Mouse (Mus musculus): Measurements from ENCODE around the gene Ankrd34a. TPM values are rescaled to one million over a fixed set of nuclear protein-coding genes. Genes with fewer than 3 reads are reported as not detected.

Ankrd34a gene
- polyA plus RNA-seq, 1 experiment from 2014 or later = 21.0 TPM

- no peak for ATAC-seq (ENCODE audit: low FRiP score)
- no peaks in the 10 kb centered on the region for H3K27me3 ChIP-seq (replicated peaks)
- peaks cover 15% of the 10 kb centered on the region for H3K36me3 ChIP-seq
- 73% methylated on average over 10 of the region's 10 CpGs for WGBS
- no peak overlapping the region for H3K4me3 ChIP-seq (replicated peaks)
- H3K9ac ChIP-seq (replicated peaks) = no peak overlapping the region
- H3K4me2 ChIP-seq = no peak overlapping the region
- no peaks in the 10 kb centered on the region for H3K9me3 ChIP-seq (replicated peaks)
- peaks cover 31% of the 10 kb centered on the region for H3K4me1 ChIP-seq
- peak overlapping the region; percentile 45; the same call in 1 of the 2 replicates for H3K27ac ChIP-seq (replicated peaks)
Observed at GRCm38 (mm10) chr3:96563911-96564632, 32.4 kb upstream of the Ankrd34a start.

DNA sequence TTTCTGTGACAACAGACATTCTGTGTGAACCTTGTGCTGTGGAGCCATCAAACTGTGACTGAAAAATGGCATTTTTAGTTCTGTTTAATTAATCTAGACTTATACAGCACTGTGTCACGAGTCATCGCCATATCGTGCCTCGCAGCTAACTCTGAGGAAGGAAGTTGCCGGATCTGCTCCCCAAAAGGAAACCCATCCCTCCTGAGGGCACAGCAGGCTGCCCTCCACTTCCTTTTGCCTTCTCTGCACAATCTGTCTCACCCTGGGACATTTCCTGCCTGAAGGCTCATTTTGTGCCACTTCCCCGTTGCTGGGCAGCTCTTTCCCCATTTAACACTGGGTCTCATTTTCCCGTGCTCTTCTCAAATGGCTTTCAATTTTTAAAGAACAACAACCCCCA, 31.8 kb upstream of the Ankrd34a start:
- Histone ChIP-seq H3K36me3 (peaks cover 15% of the 10 kb centered on the region), H3K27ac (replicated peaks) (0 out of 2 replicates have a peak overlapping the region, but pooled peaks have one; percentile 45), H3K27me3 (replicated peaks) (no peaks in the 10 kb centered on the region)

DNA sequence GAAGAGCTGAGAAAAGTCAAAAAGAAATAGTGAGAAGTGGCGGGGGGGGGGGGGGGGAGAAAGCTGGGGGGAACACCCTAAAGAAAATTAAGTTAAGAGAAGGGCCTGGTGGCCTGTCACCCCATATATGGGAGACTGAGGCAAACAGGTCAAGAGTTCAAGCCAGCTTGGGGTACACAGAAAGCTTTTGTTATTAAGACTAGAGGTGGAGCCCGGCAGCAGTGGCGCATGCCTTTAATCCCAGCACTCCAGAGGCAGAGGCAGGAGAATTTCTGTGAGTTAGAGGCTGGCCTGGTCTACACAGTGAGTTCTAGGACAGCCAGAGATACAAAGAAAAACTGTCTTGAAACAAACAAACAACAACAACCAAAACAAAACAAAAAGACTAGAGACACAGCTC, 31.3 kb upstream of the Ankrd34a start:
- no peak overlapping the region for H3K9ac ChIP-seq (replicated peaks)
- H3K9me3 ChIP-seq (replicated peaks) = no peaks in the 10 kb centered on the region
- ATAC-seq (ENCODE audit: low FRiP score) = no peak
- H3K27ac ChIP-seq (replicated peaks) = no peak overlapping the region
- peaks cover 21% of the 10 kb centered on the region for H3K4me1 ChIP-seq
- no peak overlapping the region for H3K4me3 ChIP-seq (replicated peaks)
- WGBS = 83% methylated on average over 3 of the region's 3 CpGs
- H3K4me2 ChIP-seq = no peak overlapping the region
- H3K27me3 ChIP-seq (replicated peaks) = no peaks in the 10 kb centered on the region
- peaks cover 12% of the 10 kb centered on the region for H3K36me3 ChIP-seq

More for the DNA sequence above, 31.8 kb upstream of the Ankrd34a start:
- Histone ChIP-seq H3K4me2 (no peak overlapping the region), H3K9ac (replicated peaks) (no peak overlapping the region), H3K4me1 (peaks cover 25% of the 10 kb centered on the region), H3K4me3 (replicated peaks) (no peak overlapping the region), H3K9me3 (replicated peaks) (no peaks in the 10 kb centered on the region)
- ATAC-seq (ENCODE audit: low FRiP score) = no peak
- 67% methylated on average over 7 of the region's 7 CpGs for WGBS

GRCm38 (mm10) chr3:96566661-96567450, 29.6 kb upstream of the Ankrd34a start:
- H3K36me3 ChIP-seq = no peaks in the 10 kb centered on the region
- H3K9me3 ChIP-seq (replicated peaks) = no peaks in the 10 kb centered on the region
- WGBS = 88% methylated on average over 8 of the region's 8 CpGs

GRCm38 (mm10) chr3:96568605-96569004, 27.8 kb upstream of the Ankrd34a start:
- 70% methylated on average over 8 of the region's 8 CpGs for WGBS
- no peaks in the 10 kb centered on the region for H3K4me1 ChIP-seq
- no peaks in the 10 kb centered on the region for H3K9me3 ChIP-seq (replicated peaks)
- H3K27ac ChIP-seq (replicated peaks) = no peak overlapping the region
- ATAC-seq (ENCODE audit: low FRiP score) = no peak
- H3K4me3 ChIP-seq (replicated peaks) = no peak overlapping the region
- no peak overlapping the region for H3K4me2 ChIP-seq
- no peaks in the 10 kb centered on the region for H3K27me3 ChIP-seq (replicated peaks)
- H3K36me3 ChIP-seq = no peaks in the 10 kb centered on the region
- H3K9ac ChIP-seq (replicated peaks) = no peak overlapping the region

More at GRCm38 (mm10) chr3:96566661-96567450, 29.6 kb upstream of the Ankrd34a start:
- H3K4me2 ChIP-seq = no peak overlapping the region
- H3K4me1 ChIP-seq = peaks cover 5% of the 10 kb centered on the region; the same call in 1 of the 2 replicates
- ATAC-seq (ENCODE audit: low FRiP score) = no peak
- H3K27me3 ChIP-seq (replicated peaks) = no peaks in the 10 kb centered on the region
- no peak overlapping the region for H3K4me3 ChIP-seq (replicated peaks)
- no peak overlapping the region for H3K9ac ChIP-seq (replicated peaks)
- no peak overlapping the region for H3K27ac ChIP-seq (replicated peaks)

DNA sequence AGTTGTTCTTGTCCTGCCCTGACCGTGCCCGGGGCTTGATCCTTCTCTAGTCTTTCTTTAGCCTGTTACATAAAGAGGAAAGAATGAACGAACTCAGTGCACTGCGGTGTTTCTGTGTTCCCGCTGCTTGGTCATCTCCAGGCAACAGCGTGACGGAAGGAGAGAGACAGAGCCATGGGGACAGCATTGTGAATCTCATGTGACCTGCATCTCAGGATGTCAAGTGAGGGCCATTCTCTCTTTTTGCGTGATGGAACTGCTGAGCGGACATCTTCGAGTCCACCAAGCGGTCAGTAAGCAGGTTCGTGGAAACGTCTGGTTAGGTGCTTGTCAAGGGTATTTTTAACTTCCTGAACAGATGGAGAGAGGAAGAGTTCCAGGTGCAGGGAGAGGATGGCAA, 26.9 kb upstream of the Ankrd34a start:
- no peak overlapping the region for H3K27ac ChIP-seq (replicated peaks)
- ATAC-seq (ENCODE audit: low FRiP score) = no peak
- H3K9me3 ChIP-seq (replicated peaks) = no peaks in the 10 kb centered on the region
- H3K27me3 ChIP-seq (replicated peaks) = no peaks in the 10 kb centered on the region
- H3K36me3 ChIP-seq = no peaks in the 10 kb centered on the region
- H3K4me1 ChIP-seq = no peaks in the 10 kb centered on the region
- H3K9ac ChIP-seq (replicated peaks) = no peak overlapping the region
- H3K4me2 ChIP-seq = no peak overlapping the region
- WGBS = 87% methylated on average over 13 of the region's 13 CpGs
- no peak overlapping the region for H3K4me3 ChIP-seq (replicated peaks)

DNA sequence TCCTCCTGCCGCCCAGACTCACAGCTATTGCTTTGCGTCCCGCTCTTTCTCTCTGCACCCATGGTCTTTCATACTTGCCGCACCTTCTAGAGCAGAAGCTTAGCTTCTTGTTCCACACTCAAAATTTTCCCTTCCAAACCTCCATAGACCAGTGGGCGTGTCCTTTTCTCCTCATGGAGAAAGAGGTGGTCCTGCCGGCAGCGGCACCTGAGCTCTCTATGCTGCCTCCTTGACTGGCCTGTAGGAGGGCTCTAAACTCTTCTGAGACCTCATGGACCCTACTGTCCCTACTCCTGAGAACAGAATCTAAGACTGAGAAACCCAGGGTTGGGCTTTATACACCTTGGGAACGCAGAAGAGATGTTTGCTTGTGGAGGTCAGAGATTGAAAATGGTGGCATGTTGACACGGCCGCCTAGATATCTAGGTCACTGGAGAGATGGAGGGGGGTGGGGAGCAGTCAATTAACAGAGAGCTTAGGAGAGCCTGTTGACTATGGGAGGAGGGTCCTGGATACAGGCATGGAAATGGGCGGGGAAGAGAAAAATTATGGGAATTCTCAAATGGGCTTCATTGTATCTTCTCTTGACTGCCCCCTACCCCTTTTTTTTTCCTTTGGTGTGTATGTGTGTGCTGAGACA, 26.4 kb upstream of the Ankrd34a start:
- WGBS = 90% methylated on average over 11 of the region's 11 CpGs
- Histone ChIP-seq H3K9me3 (replicated peaks) (no peaks in the 10 kb centered on the region), H3K27ac (replicated peaks) (no peak overlapping the region)

DNA sequence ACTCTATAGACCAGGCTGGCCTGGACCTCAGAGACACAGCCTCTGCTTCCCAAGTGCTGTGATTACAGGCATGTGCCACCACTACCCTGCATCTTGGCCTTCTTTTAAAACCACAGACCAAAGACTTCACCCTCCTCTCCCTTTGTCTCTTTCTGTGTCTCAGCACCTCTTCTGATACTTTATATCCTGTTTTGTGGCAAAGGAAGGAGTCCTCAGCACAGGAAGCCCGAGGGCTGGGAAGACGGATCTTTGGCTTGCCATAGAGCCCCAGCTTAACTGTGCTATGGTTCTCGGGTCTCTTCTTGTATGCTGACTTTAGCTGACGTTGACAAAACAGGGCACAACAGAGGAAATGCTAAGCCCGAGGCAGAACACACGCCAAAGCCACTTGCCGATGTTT, 25.8 kb upstream of the Ankrd34a start:
- no peaks in the 10 kb centered on the region for H3K36me3 ChIP-seq
- H3K4me3 ChIP-seq (replicated peaks) = no peak overlapping the region
- H3K4me2 ChIP-seq = no peak overlapping the region
- no peak overlapping the region for H3K27ac ChIP-seq (replicated peaks)
- H3K4me1 ChIP-seq = 0 out of 2 replicates have a peak, but pooled peaks cover under 1% of the 10 kb centered on the region
- 75% methylated on average over 7 of the region's 7 CpGs for WGBS
- no peaks in the 10 kb centered on the region for H3K27me3 ChIP-seq (replicated peaks)
- H3K9me3 ChIP-seq (replicated peaks) = no peaks in the 10 kb centered on the region
- no peak for ATAC-seq (ENCODE audit: low FRiP score)
- no peak overlapping the region for H3K9ac ChIP-seq (replicated peaks)

More for the DNA sequence above, 26.4 kb upstream of the Ankrd34a start:
- no peak overlapping the region for H3K4me3 ChIP-seq (replicated peaks)
- no peaks in the 10 kb centered on the region for H3K4me1 ChIP-seq
- no peak overlapping the region for H3K9ac ChIP-seq (replicated peaks)
- H3K4me2 ChIP-seq = no peak overlapping the region
- no peaks in the 10 kb centered on the region for H3K27me3 ChIP-seq (replicated peaks)
- no peaks in the 10 kb centered on the region for H3K36me3 ChIP-seq
- no peak for ATAC-seq (ENCODE audit: low FRiP score)

DNA sequence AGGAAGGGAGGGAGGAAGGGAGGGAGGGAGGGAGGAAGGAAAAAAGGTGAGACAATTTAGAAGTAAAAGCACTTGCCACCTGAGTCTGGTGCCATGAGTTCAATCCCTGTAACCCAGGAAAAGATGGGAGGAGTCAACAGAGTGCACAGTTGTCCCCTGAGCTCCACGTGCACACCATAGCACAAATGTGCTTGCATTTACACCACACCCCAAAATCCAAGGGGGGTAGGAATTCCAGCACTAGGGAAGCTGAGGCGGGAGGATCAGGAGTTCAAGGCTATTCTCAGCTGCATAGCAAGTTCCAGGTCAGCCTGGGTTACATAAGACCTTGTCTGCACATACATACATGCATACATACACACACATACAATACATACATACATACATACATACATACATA, 25.1 kb upstream of the Ankrd34a start:
- no peak overlapping the region for H3K27ac ChIP-seq (replicated peaks)
- 75% methylated on average over 2 of the region's 2 CpGs for WGBS
- no peaks in the 10 kb centered on the region for H3K36me3 ChIP-seq
- no peak overlapping the region for H3K4me2 ChIP-seq
- no peaks in the 10 kb centered on the region for H3K27me3 ChIP-seq (replicated peaks)
- no peak overlapping the region for H3K4me3 ChIP-seq (replicated peaks)
- no peaks in the 10 kb centered on the region for H3K9me3 ChIP-seq (replicated peaks)
- no peak for ATAC-seq (ENCODE audit: low FRiP score)
- H3K9ac ChIP-seq (replicated peaks) = no peak overlapping the region
- peaks cover 7% of the 10 kb centered on the region for H3K4me1 ChIP-seq

- Histone ChIP-seq H3K4me3 (replicated peaks) (no peak overlapping the region), H3K9ac (replicated peaks) (no peak overlapping the region), H3K36me3 (no peaks in the 10 kb centered on the region), H3K9me3 (replicated peaks) (no peaks in the 10 kb centered on the region), H3K27ac (replicated peaks) (no peak overlapping the region), H3K27me3 (replicated peaks) (no peaks in the 10 kb centered on the region), H3K4me2 (no peak overlapping the region), H3K4me1 (peaks cover 15% of the 10 kb centered on the region)
- WGBS = 82% methylated on average over 16 of the region's 16 CpGs
- no peak for ATAC-seq (ENCODE audit: low FRiP score)
Observed at GRCm38 (mm10) chr3:96571896-96572698, 24.3 kb upstream of the Ankrd34a start.

Data from neural tube, embryonic 15.5 days (tissue).